Mouse (Mus musculus) left cerebral cortex, adult 8-10 months (tissue): ENCODE results near the gene Abca15. TPM values are rescaled to one million over a fixed set of nuclear protein-coding genes. Genes with fewer than 3 reads are reported as not detected.
"Not testable (repeated sequence)": the region's sequence is repeated elsewhere in the genome, so short reads cannot be mapped to it uniquely, and the experiment has no call there.

Experiments used
- DNase-seq, 2 experiments: peaks; one replicate each; pipeline ENCODE4 v3.0.0; 2022; ENCODE audit warnings: low spot score in 2 of 2
- total RNA-seq, 4 experiments: library from RNA; stranded (reverse); gene quantifications; 2 replicates each; pipeline ENCODE4 v1.2.4; 2022

The Abca15 gene
- total RNA-seq: not detected

DNA sequence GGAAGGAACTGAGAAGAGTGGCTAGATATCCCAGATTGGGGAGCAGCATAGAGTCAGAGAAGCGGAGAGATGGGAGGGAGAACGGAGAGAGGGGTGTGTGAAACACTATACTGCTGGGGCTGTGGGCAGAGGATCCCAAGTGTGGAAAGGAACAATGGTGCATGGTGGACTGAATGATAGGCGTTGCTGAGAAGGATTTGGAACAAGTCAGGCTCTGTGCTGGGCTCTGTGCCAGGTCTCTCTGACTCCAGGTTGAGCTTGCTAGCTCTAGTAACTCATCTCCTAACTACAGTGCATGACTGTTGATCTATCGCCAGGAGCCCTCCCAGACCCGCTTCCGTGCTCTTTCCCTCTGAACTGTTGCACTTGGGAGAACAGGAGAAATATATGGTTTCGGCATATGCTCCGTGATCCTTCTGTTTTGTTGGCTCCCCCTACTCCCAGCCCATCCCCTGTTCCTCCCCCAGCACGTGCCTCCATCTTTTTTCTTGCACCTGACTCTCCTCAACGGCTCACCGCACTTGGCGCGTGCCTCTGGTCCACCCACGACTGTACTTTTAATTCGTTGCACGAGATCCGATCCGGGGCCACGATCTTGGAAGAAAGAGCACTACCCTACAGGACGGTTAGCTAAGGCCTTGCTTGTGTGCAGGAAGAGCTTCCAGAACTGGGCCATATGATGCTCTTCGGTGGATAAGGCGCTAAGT lies at the start of gene Abca15:
Gene Abca15 (plus strand): TSS at position 584 of the 707 bp plus-strand sequence.
- no peak for DNase-seq

GRCm38 (mm10) chr7:120285286-120285685 lies 43.2 kb upstream of the Abca15 start:
- no peak for DNase-seq

DNA sequence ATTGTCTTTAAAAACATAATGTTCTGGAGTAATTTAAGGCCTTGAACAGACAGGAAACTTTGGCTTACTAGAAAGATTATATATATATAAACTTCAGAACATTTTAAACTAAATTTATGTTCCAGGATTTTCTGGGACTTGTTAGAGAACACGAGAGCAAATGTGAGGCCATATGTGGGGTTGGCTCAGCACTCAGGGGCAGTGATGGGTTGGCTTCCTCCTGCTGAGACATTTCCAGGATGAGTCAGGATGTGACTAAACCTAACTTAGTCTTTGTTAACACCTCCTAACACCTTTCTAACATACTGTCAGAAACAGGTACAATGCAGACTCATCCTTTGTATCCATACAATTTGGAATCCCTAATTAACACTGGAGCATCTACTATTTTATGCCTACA lies 12.4 kb upstream of the Abca15 start:
- peak in 1 of 2 experiments; percentile 60 for DNase-seq

- DNase-seq: no peak
Observed at GRCm38 (mm10) chr7:120322963-120323362, 5.5 kb upstream of the Abca15 start.

DNA sequence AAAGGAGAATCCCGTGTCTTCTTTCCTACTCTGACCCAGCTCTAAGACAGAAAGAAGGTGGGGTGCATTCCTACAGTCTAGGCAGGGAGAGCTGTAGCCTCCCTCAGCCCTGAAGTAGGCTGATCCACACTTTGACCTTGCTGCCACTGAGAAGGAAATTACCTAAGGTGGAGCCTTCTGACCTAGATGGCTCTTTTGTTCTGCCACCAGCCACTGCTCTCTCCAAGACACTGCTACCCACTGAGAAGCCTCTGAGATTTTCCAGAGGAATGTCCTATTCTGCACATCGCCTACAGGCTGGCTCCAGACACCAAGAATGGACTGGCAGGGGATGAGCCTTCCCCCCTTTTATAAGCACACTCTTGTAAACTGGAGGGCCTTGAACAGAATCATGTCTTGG lies 2.6 kb upstream of the Abca15 start:
- DNase-seq: not testable (repeated sequence)

- peak in 1 of 2 experiments; percentile 12 for DNase-seq
Observed at GRCm38 (mm10) chr7:120327220-120328073, 1.0 kb upstream of the Abca15 start.

DNA sequence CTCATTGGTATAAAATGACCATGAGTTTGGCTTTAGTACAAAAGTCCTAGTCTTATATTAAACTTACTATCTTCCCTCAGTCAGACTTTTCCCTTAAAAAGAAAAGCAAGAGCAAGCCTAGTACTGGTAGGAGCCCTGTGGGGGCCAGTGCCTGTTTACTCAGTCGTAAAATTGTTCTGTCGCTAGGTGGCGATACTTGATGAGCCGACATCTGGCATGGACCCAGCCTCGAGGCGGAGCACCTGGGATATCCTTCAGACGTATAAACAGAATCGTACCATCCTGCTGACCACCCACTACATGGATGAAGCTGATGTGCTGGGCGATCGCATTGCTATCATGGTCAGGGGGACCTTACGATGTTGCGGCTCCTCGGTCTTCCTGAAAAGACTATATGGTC lies 32.7 kb downstream of the Abca15 start:
- DNase-seq: no peak

GRCm38 (mm10) chr7:120409447-120409846 lies 81.0 kb downstream of the Abca15 start, which contains the start of gene Abca16:
TSS of gene Abca16 (plus strand) at chr7:120409647.
- no peak for DNase-seq

GRCm38 (mm10) chr7:120412391-120412790 lies 83.9 kb downstream of the Abca15 start:
- DNase-seq: no peak

GRCm38 (mm10) chr7:120426625-120427024 lies 98.2 kb downstream of the Abca15 start:
- no peak for DNase-seq

GRCm38 (mm10) chr7:120431464-120431863 lies 103.0 kb downstream of the Abca15 start:
- DNase-seq: no peak

Other genes with a start within 250 kb of the Abca15 start
- under 1 TPM; 0.33 to 0.85 (median 0.51) TPM for gene Dnah3, start 233.4 kb upstream of the Abca15 start, total RNA-seq
- gene Tmem159, start 226.3 kb upstream of the Abca15 start, total RNA-seq: 10 to 100 TPM; 13.6 to 15.5 (median 15.2) TPM
- gene Zp2, start 183.4 kb upstream of the Abca15 start, total RNA-seq: 1 to 10 TPM in 1 of 4 experiments, under 1 TPM in 1, not detected in 2; 0.41 to 1.4 TPM
- under 1 TPM; 0.17 to 0.46 (median 0.28) TPM for gene Anks4b, start 154.8 kb upstream of the Abca15 start, total RNA-seq
- gene Crym, start 126.6 kb upstream of the Abca15 start, total RNA-seq: 10 to 100 TPM; 71.5 to 99.6 (median 90.4) TPM
- gene Abca14, start 124.7 kb upstream of the Abca15 start, total RNA-seq: under 1 TPM in 2 of 4 experiments, not detected in 2; 0.06 to 0.07 TPM
- not detected for gene Abca16, start 81.0 kb downstream of the Abca15 start, total RNA-seq